Mouse (Mus musculus): ENCODE results near the gene Hmgb4. TPM values are rescaled to one million over a fixed set of nuclear protein-coding genes. Genes with fewer than 3 reads are reported as not detected.

The Hmgb4 gene
- total and polyA plus RNA-seq, 3 experiments = 0.66 TPM; not detected in 2

DNA sequence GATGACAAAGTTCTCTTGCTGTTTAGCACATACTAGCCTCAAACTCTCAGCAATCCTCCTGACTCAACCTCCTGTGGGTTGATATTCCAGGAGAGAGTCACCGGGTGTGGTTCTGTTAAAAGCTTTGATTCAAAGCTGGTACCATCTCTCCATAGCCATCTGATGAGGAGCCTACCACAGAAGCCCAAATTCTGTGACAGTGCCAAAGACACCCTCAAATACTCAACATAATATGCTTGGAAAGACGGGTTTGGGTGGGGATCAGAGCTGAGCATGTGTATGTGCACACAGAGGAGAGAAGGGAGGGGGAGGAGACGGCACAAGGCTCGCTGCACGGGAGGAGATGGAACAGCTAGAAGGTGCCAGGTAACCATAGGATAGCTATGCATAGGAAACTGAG, 14.4 kb upstream of the Hmgb4 start:
- no peak for DNase-seq (ENCODE audit: low spot score)
- H3K36me3 ChIP-seq (replicated peaks) = no peaks in the 10 kb centered on the region
- H3K4me1 ChIP-seq (ENCODE audit: insufficient read depth, low read depth, low read length) = no peaks in the 10 kb centered on the region
- no peak for TF ChIP-seq CTCF (IDR thresholded peaks at IDR 0.05; ENCODE audit: low read depth, low read length)
- TF ChIP-seq GATA2 (IDR thresholded peaks at IDR 0.05; ENCODE audit: borderline replicate concordance, low read depth, low read length) = no peak
- no peak for TF ChIP-seq GATA1 (IDR thresholded peaks at IDR 0.05; ENCODE audit: borderline replicate concordance, low read length)
- TF ChIP-seq TAL1 (conservative IDR thresholded peaks at IDR 0.05; ENCODE audit: low read depth, low read length) = no peak
- no peak for TF ChIP-seq POLR2AphosphoS5 (IDR thresholded peaks at IDR 0.05; ENCODE audit: insufficient replicate concordance, low read depth, low read length)
- peaks cover 88% of the 10 kb centered on the region for H3K9me3 ChIP-seq (replicated peaks)
- no peaks in the 10 kb centered on the region for H3K27me3 ChIP-seq (ENCODE audit: insufficient read depth, low read length)
- no peak overlapping the region for H3K4me3 ChIP-seq (ENCODE audit: low read depth, low read length)
- no peak for ATAC-seq (ENCODE audit: extremely low read depth, insufficient number of reproducible peaks, low FRiP score, poor library complexity, severe bottlenecking)

- DNase-seq (ENCODE audit: low spot score) (no peak), ATAC-seq (ENCODE audit: extremely low read depth, insufficient number of reproducible peaks, low FRiP score, poor library complexity, severe bottlenecking) (no peak)
- peaks cover 89% of the 10 kb centered on the region for H3K9me3 ChIP-seq (replicated peaks)
- no peak overlapping the region for H3K4me3 ChIP-seq (ENCODE audit: low read depth, low read length)
- H3K36me3 ChIP-seq (replicated peaks) = no peaks in the 10 kb centered on the region
- TF ChIP-seq GATA1 (IDR thresholded peaks at IDR 0.05; ENCODE audit: borderline replicate concordance, low read length) (no peak), TAL1 (conservative IDR thresholded peaks at IDR 0.05; ENCODE audit: low read depth, low read length) (no peak), POLR2AphosphoS5 (IDR thresholded peaks at IDR 0.05; ENCODE audit: insufficient replicate concordance, low read depth, low read length) (no peak), GATA2 (IDR thresholded peaks at IDR 0.05; ENCODE audit: borderline replicate concordance, low read depth, low read length) (no peak), CTCF (IDR thresholded peaks at IDR 0.05; ENCODE audit: low read depth, low read length) (no peak)
- H3K4me1 ChIP-seq (ENCODE audit: insufficient read depth, low read depth, low read length) = no peaks in the 10 kb centered on the region
- no peaks in the 10 kb centered on the region for H3K27me3 ChIP-seq (ENCODE audit: insufficient read depth, low read length)
Observed at GRCm38 (mm10) chr4:128273146-128273545, 12.4 kb upstream of the Hmgb4 start.

DNA sequence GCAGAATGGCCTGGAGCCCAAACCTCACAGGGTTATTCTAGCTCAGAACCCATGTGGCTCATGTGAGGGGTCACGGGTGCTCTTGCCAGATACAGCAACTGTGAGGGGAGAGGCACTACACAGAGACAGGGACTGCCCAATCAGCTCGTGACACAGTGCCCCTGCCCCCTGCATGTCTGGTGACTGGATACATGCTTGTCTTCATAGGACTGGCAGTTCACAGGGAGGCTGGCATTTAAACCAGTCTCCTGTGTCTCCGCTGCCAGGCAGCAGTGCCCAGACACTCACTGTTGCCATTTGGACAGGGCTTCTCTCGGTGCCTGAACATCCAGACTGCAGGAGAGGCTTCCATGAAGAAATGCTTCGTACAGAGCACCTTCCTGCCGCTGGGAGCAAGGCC, 11.7 kb upstream of the Hmgb4 start:
- H3K27me3 ChIP-seq (ENCODE audit: insufficient read depth, low read length) = no peaks in the 10 kb centered on the region
- no peak for ATAC-seq (ENCODE audit: extremely low read depth, insufficient number of reproducible peaks, low FRiP score, poor library complexity, severe bottlenecking)
- H3K9me3 ChIP-seq (replicated peaks) = peaks cover 89% of the 10 kb centered on the region
- TF ChIP-seq CTCF (IDR thresholded peaks at IDR 0.05; ENCODE audit: low read depth, low read length) (no peak), GATA2 (IDR thresholded peaks at IDR 0.05; ENCODE audit: borderline replicate concordance, low read depth, low read length) (no peak), POLR2AphosphoS5 (IDR thresholded peaks at IDR 0.05; ENCODE audit: insufficient replicate concordance, low read depth, low read length) (no peak), TAL1 (conservative IDR thresholded peaks at IDR 0.05; ENCODE audit: low read depth, low read length) (no peak), GATA1 (IDR thresholded peaks at IDR 0.05; ENCODE audit: borderline replicate concordance, low read length) (no peak)
- H3K4me3 ChIP-seq (ENCODE audit: low read depth, low read length) = no peak overlapping the region
- no peaks in the 10 kb centered on the region for H3K4me1 ChIP-seq (ENCODE audit: insufficient read depth, low read depth, low read length)
- no peak for DNase-seq (ENCODE audit: low spot score)
- H3K36me3 ChIP-seq (replicated peaks) = no peaks in the 10 kb centered on the region

GRCm38 (mm10) chr4:128270931-128271330, 10.2 kb upstream of the Hmgb4 start:
- H3K4me3 ChIP-seq (ENCODE audit: low read depth, low read length) = no peak overlapping the region
- ATAC-seq (ENCODE audit: extremely low read depth, insufficient number of reproducible peaks, low FRiP score, poor library complexity, severe bottlenecking) = no peak

DNA sequence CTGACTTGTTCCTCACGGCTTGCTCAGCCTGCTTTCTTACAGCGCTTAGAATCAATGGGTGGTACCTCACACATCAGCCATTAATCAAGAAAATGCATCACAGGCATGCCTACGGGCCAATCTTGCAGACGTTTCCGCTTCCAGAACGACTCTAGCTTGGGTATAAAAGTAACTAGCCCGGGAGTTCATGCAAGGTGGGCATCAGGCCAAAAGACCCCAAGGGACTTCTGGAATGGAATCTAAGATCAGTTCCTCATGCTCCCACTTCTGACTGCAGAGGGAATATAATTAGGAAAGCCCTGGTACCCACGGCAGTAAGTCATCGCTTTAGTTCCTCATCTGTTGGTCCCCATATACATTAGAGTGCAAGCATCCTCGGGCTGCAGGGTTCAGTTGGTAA, 9.4 kb upstream of the Hmgb4 start:
- Histone ChIP-seq H3K27me3 (ENCODE audit: insufficient read depth, low read length) (no peaks in the 10 kb centered on the region), H3K4me1 (ENCODE audit: insufficient read depth, low read depth, low read length) (no peaks in the 10 kb centered on the region), H3K4me3 (ENCODE audit: low read depth, low read length) (no peak overlapping the region), H3K36me3 (replicated peaks) (no peaks in the 10 kb centered on the region), H3K9me3 (replicated peaks) (peaks cover 93% of the 10 kb centered on the region)
- DNase-seq (ENCODE audit: low spot score) (no peak), ATAC-seq (ENCODE audit: extremely low read depth, insufficient number of reproducible peaks, low FRiP score, poor library complexity, severe bottlenecking) (no peak)
- TF ChIP-seq GATA2 (IDR thresholded peaks at IDR 0.05; ENCODE audit: borderline replicate concordance, low read depth, low read length) (no peak), POLR2AphosphoS5 (IDR thresholded peaks at IDR 0.05; ENCODE audit: insufficient replicate concordance, low read depth, low read length) (no peak), CTCF (IDR thresholded peaks at IDR 0.05; ENCODE audit: low read depth, low read length) (no peak), GATA1 (IDR thresholded peaks at IDR 0.05; ENCODE audit: borderline replicate concordance, low read length) (no peak), TAL1 (conservative IDR thresholded peaks at IDR 0.05; ENCODE audit: low read depth, low read length) (no peak)

More at GRCm38 (mm10) chr4:128270931-128271330, 10.2 kb upstream of the Hmgb4 start:
- H3K9me3 ChIP-seq (replicated peaks) = peaks cover 91% of the 10 kb centered on the region
- DNase-seq (ENCODE audit: low spot score) = no peak
- no peaks in the 10 kb centered on the region for H3K27me3 ChIP-seq (ENCODE audit: insufficient read depth, low read length)
- H3K36me3 ChIP-seq (replicated peaks) = no peaks in the 10 kb centered on the region
- H3K4me1 ChIP-seq (ENCODE audit: insufficient read depth, low read depth, low read length) = no peaks in the 10 kb centered on the region
- no peak for TF ChIP-seq GATA1 (IDR thresholded peaks at IDR 0.05; ENCODE audit: borderline replicate concordance, low read length)
- no peak for TF ChIP-seq CTCF (IDR thresholded peaks at IDR 0.05; ENCODE audit: low read depth, low read length)
- TF ChIP-seq POLR2AphosphoS5 (IDR thresholded peaks at IDR 0.05; ENCODE audit: insufficient replicate concordance, low read depth, low read length) = no peak
- no peak for TF ChIP-seq TAL1 (conservative IDR thresholded peaks at IDR 0.05; ENCODE audit: low read depth, low read length)

DNA sequence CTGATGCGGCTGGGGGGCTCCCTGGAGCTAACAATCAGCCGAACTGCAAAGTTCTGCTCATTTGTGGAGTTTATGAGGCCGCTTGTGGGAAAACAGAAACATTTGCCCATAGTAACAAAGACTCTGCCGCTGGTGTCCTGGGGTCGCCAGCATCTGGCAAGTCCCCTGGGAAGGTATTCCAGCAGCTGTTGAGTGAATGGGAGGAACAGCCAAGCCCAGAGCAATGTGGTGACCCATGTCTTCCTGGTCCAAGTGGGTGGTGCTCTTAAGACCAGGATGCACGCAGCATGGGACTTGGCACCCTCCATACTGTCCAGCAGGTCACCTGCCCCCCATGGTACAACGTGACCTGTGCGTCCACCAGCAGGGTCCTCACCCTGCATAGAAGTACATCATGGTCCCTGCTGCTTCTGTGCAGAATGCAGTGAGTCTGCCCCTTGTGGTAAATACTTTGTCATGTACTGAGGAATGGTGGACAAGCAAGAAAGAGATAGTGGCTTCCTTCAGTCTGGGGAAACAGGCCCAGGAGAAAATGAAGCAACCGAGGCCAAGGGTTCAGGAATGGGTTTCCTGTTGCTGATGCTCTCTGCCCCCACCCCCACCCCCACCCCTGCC, 8.6 kb upstream of the Hmgb4 start:
- no peaks in the 10 kb centered on the region for H3K27me3 ChIP-seq (ENCODE audit: insufficient read depth, low read length)
- peaks cover 93% of the 10 kb centered on the region for H3K9me3 ChIP-seq (replicated peaks)
- no peak for ATAC-seq (ENCODE audit: extremely low read depth, insufficient number of reproducible peaks, low FRiP score, poor library complexity, severe bottlenecking)
- peak overlapping the region; percentile 33 for H3K4me3 ChIP-seq (ENCODE audit: low read depth, low read length)
- no peaks in the 10 kb centered on the region for H3K36me3 ChIP-seq (replicated peaks)
- no peaks in the 10 kb centered on the region for H3K4me1 ChIP-seq (ENCODE audit: insufficient read depth, low read depth, low read length)
- DNase-seq (ENCODE audit: low spot score) = no peak
- TF ChIP-seq GATA1 (IDR thresholded peaks at IDR 0.05; ENCODE audit: borderline replicate concordance, low read length) (no peak), TAL1 (conservative IDR thresholded peaks at IDR 0.05; ENCODE audit: low read depth, low read length) (no peak), GATA2 (IDR thresholded peaks at IDR 0.05; ENCODE audit: borderline replicate concordance, low read depth, low read length) (no peak), CTCF (IDR thresholded peaks at IDR 0.05; ENCODE audit: low read depth, low read length) (no peak), POLR2AphosphoS5 (IDR thresholded peaks at IDR 0.05; ENCODE audit: insufficient replicate concordance, low read depth, low read length) (no peak)

Data from G1E (cell line).